Mouse (Mus musculus): Measurements from ENCODE around the gene Eml3. TPM values are rescaled to one million over a fixed set of nuclear protein-coding genes. Genes with fewer than 3 reads are reported as not detected.

Eml3 gene
- polyA plus RNA-seq, 1 experiment from 2014 or later: 32.8 TPM

DNA sequence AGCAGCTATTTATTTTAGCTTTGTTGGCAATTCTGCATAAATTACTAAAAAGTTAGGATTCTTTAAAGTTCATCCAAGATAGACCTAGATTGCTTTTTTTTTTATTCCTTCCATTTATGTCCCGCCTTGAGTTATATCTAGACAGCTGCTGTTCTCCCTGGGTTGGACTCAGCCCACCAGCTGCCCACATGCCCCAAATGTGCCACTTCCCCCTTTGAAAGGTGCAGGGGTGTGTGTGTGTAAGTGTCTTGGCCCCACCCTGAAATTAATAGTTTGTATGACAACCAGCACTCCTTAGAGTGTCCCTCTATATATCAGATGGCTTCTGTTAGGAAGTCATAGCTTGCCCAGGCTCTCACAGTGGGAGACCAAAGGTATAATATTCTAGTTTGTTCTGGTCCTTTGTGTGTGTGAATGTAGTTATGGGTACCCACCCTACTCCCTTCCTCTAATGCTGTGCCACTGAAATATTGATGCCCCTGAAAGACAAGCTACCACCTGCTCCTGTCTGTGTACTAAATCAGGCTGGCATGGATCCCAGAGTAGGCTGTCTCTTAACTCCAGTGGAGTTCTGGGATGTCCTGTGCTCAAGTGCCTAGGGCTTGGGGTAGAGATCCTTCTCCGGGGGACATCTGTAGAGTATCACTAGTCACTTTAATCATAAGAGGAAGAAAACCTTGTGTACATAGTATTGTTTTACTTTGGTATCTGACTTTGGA lies 52.3 kb downstream of the Eml3 start:
- H3K27ac ChIP-seq: peak overlapping the region; percentile 53
- peaks cover 54% of the 10 kb centered on the region for H3K4me1 ChIP-seq
- no peaks in the 10 kb centered on the region for H3K27me3 ChIP-seq
- no peaks in the 10 kb centered on the region for H3K9me3 ChIP-seq
- WGBS: 66% methylated on average over 2 of the region's 2 CpGs
- H3K36me3 ChIP-seq: peaks cover 46% of the 10 kb centered on the region
- no peak overlapping the region for H3K4me3 ChIP-seq
- no peak overlapping the region for H3K4me2 ChIP-seq
- H3K9ac ChIP-seq: no peak overlapping the region
- no peak for ATAC-seq (ENCODE audit: insufficient number of reproducible peaks, insufficient read depth, low FRiP score, low TSS enrichment, low read depth)

DNA sequence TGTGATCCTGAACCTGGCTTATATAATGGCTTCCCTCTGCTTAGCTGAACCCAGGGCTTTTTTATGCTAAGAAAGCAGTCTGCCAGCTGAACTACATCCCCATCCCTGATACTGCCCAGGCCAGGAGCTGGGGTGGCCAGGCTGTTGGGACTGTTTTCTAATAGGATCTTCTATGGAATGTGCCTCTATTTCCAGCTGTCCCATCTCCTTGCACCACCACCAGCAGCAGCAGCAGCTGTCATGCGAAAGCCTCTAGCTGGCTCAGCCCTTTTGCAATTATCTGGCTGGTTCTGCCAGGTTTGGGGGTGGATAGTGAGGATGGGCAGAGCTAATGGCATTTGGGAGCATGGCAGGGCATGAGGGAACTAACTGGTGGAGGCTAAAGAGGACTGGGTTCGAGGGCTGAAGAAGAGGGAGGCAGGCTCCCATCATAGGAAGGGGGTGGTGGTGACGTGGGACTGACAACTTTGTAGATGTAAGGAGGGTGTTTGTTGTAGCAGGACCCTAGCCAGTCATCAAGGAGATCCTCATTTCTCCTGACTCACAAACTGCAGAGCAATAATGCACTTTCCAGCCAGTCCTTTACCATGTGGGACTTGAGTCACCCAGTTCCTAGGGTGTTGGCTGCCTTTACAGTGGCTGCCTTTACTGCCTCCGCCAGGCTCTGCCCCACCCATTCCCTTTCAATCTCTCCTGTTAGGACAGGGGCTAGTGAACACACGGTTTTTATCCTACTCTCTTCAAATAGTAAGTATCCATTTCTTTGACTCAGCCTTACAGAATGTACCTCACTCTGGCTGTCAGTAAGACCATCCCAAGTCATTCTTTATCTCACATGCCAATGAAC lies 53.2 kb downstream of the Eml3 start:
- ATAC-seq (ENCODE audit: insufficient number of reproducible peaks, insufficient read depth, low FRiP score, low TSS enrichment, low read depth): no peak
- 60% methylated on average over 5 of the region's 5 CpGs for whole genome bisulfite sequencing
- Histone ChIP-seq H3K4me2 (no peak overlapping the region), H3K4me3 (no peak overlapping the region), H3K9me3 (no peaks in the 10 kb centered on the region), H3K36me3 (peaks cover 37% of the 10 kb centered on the region), H3K27ac (peak overlapping the region; percentile 60), H3K27me3 (no peaks in the 10 kb centered on the region), H3K4me1 (peaks cover 58% of the 10 kb centered on the region), H3K9ac (no peak overlapping the region)

DNA sequence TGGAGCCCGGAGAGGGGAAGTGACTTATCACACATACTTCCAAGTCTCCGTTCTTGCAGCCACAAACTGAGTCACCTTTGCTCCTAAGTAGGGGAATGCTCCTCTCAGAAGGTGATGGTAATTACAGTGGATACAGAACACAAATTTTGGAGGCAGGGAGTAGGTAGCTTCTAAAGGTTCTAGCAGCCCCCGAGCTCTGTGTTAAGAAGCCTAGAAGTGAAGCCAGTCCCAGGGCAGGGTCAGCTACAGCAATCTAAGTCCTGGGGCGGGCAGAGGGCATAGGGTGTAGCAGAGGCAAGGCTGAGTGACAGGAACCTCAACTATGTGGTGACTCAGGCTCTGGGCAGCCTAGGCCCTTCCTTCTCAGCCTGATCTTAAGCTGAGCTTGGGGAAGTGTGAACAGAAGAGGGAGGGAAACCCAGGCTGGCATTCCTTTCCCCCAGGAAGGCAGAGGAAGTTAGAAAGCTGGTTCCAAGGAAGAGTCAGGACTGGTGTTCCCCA lies 53.8 kb downstream of the Eml3 start:
- Histone ChIP-seq H3K9me3 (no peaks in the 10 kb centered on the region), H3K4me3 (no peak overlapping the region), H3K4me2 (no peak overlapping the region), H3K27ac (peak overlapping the region; percentile 82), H3K27me3 (no peaks in the 10 kb centered on the region), H3K4me1 (peaks cover 65% of the 10 kb centered on the region), H3K9ac (no peak overlapping the region), H3K36me3 (peaks cover 30% of the 10 kb centered on the region)
- ATAC-seq (ENCODE audit: insufficient number of reproducible peaks, insufficient read depth, low FRiP score, low TSS enrichment, low read depth): no peak
- WGBS: 48% methylated on average over 4 of the region's 4 CpGs

DNA sequence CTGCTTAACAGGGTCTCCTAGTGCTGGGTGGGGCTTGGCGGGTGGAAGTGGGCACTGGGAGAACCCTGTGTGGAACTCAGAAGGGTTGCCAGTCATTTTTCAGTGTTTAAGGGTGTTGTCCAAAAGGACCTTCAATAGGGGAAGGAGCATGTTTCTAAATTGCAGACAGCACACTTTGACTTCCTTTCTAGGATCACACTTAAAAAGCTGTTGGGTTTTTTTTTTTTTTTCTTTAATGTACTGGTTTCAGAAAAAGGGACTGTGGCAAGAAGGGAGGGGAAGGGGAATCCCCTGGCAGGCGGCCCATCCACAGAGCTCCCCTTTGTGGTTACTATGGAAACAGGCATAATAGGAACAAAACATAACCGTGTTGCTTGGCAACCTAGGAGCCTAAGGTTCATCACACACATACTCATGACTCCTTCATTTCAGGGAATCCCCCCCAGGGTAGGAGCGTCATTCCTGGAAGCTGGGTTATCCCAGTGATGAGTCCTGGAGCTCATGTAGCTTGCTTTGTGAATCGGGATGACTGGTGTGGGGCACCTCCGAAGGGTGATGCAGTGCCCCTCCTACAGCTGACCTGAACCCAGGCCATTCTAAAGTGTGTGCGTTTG lies 55.0 kb downstream of the Eml3 start:
- Histone ChIP-seq H3K9me3 (no peaks in the 10 kb centered on the region), H3K9ac (peak overlapping the region; percentile 32; the same call in 1 of the 2 replicates), H3K27me3 (no peaks in the 10 kb centered on the region), H3K27ac (peak overlapping the region; percentile 85), H3K4me2 (peak overlapping the region; percentile 33; the same call in 1 of the 2 replicates), H3K4me1 (peaks cover 72% of the 10 kb centered on the region), H3K4me3 (no peak overlapping the region), H3K36me3 (peaks cover 18% of the 10 kb centered on the region)
- 7% methylated on average over 7 of the region's 7 CpGs for WGBS
- ATAC-seq (ENCODE audit: insufficient number of reproducible peaks, insufficient read depth, low FRiP score, low TSS enrichment, low read depth): no peak

DNA sequence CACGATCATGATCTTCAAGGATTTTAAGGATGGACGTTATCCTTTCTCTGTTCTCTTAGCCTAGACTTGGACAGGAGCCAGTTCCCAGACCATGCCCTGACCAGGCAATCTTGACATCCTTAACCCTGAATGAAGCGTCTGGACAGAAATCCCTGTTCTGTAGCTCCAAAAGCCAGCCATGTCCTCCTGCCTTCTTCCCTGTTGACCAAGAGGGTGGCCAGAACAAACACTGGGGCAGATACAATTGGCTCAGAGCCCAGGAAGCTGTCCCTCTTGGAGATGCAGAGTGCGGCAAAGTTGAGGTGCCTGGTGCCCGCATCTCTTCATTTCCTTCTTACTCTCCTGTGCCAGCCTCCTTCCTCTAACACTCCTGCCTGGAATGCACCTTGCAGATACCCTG lies 56.5 kb downstream of the Eml3 start:
- no peaks in the 10 kb centered on the region for H3K9me3 ChIP-seq

DNA sequence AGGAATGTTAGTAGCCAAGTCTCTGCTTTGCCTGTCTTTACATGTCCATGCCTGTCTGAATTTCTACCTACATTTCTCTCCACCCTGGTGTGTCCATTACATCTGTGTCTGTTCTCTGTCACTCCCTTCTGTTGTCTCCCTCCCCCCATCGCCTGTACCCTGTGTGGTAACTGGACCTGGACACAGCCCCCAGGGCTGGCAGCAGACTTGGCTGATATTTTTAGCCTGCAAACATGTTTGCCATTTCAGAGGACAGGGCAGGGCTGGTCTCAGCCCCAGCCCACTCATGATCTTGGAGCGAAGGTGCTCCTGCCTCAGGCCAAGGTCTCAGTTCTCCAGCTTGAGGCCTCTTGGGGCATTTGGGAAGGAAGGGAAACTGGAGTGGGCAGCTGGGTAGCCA lies 58.5 kb downstream of the Eml3 start:
- H3K4me2 ChIP-seq: peak overlapping the region; percentile 79
- H3K9ac ChIP-seq: 0 out of 2 replicates have a peak overlapping the region, but pooled peaks have one; percentile 97
- H3K27ac ChIP-seq: peak overlapping the region; percentile 100
- peak overlapping the region; percentile 91 for H3K4me3 ChIP-seq
- H3K9me3 ChIP-seq: no peaks in the 10 kb centered on the region
- H3K4me1 ChIP-seq: peaks cover 66% of the 10 kb centered on the region
- H3K27me3 ChIP-seq: no peaks in the 10 kb centered on the region
- 30% methylated on average over 2 of the region's 2 CpGs for WGBS
- H3K36me3 ChIP-seq: no peaks in the 10 kb centered on the region
- ATAC-seq (ENCODE audit: insufficient number of reproducible peaks, insufficient read depth, low FRiP score, low TSS enrichment, low read depth): no peak

More for the DNA sequence above, 56.5 kb downstream of the Eml3 start:
- Histone ChIP-seq H3K27me3 (no peaks in the 10 kb centered on the region), H3K4me2 (no peak overlapping the region), H3K36me3 (peaks cover 4% of the 10 kb centered on the region; the same call in 1 of the 2 replicates), H3K9ac (no peak overlapping the region), H3K27ac (no peak overlapping the region), H3K4me3 (no peak overlapping the region), H3K4me1 (peaks cover 63% of the 10 kb centered on the region)
- 70% methylated on average over 5 of the region's 5 CpGs for WGBS
- no peak for ATAC-seq (ENCODE audit: insufficient number of reproducible peaks, insufficient read depth, low FRiP score, low TSS enrichment, low read depth)

DNA sequence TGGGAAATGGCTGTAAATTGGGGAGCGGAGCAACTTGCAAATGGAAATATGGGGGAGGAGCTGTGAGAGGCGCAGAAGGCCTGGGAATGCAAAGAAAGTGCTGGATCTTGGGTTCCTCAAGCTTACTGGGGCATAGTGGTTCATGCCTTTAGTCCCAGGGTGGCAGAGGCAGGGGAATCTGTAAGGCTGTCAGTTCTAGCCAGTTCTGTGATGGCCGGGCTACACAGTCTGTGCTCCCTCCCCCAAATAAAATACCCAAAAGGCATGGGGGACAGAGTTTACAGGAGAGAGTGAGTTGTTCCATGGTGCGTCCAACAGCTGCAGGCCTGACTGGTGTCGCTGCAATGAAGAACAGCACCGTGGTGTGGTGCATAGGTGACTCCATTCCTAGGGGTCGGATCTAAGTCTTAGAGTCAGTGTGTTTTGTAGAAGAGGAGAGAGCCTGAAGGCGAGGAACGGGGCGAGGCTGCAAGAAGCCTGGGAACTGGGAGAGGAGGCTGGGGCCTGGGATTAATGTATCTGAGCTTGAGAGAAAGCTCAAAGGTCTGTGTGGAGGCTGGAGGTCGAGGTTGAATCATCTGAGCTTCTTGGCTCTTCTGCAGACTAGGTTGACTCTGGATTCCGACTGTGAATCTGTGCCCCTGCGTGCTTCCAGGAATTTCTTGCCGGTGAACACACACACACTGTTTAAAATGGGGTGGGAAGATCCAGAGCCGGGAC lies 59.2 kb downstream of the Eml3 start:
- ATAC-seq (ENCODE audit: insufficient number of reproducible peaks, insufficient read depth, low FRiP score, low TSS enrichment, low read depth): no peak
- no peaks in the 10 kb centered on the region for H3K36me3 ChIP-seq
- peaks cover 66% of the 10 kb centered on the region for H3K4me1 ChIP-seq
- H3K9me3 ChIP-seq: no peaks in the 10 kb centered on the region
- 10% methylated on average over 15 of the region's 15 CpGs for WGBS
- peak overlapping the region; percentile 91 for H3K4me3 ChIP-seq
- peak overlapping the region; percentile 97 for H3K9ac ChIP-seq
- H3K27me3 ChIP-seq: no peaks in the 10 kb centered on the region
- H3K27ac ChIP-seq: peak overlapping the region; percentile 100
- H3K4me2 ChIP-seq: peak overlapping the region; percentile 79

DNA sequence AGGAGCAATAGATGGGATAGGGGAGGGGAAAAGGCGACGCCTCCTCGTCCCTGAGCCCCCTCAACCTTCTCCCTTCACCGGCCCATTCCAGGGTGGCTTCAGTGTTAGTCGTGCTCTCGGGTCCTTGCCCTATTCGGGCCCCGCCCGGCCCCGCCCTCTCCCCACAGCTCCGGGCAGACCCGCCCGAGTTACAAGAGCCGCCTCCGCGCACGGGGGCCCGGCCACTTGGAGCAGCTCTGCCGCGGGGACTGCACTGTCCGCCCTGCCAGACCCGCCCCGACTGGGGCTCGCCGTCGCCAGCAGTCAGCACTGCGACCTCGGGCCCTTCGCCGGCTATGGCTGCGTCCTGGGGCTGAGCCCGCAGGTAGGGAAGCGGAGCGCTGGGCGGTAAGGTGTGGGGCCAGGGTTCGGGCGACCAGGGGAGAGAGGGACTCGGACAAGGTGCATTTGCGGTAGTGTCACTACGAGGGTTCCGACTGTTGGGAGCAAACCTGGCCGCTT lies 59.8 kb downstream of the Eml3 start, which contains the start of gene Ahnak:
Gene Ahnak, plus strand, starts transcription at position 219 of the 501 bp plus-strand sequence.
- Histone ChIP-seq H3K9me3 (no peaks in the 10 kb centered on the region), H3K27me3 (no peaks in the 10 kb centered on the region), H3K4me1 (peaks cover 66% of the 10 kb centered on the region), H3K4me3 (peak within 1 kb of the TSS; percentile 91), H3K36me3 (no peaks in the 10 kb centered on the region), H3K27ac (peak within 1 kb of the TSS; percentile 100), H3K4me2 (peak within 1 kb of the TSS; percentile 79), H3K9ac (peak within 1 kb of the TSS; percentile 97)
- WGBS: under 1% methylated on average over 42 of the region's 42 CpGs
- ATAC-seq (ENCODE audit: insufficient number of reproducible peaks, insufficient read depth, low FRiP score, low TSS enrichment, low read depth): peak; percentile 49

DNA sequence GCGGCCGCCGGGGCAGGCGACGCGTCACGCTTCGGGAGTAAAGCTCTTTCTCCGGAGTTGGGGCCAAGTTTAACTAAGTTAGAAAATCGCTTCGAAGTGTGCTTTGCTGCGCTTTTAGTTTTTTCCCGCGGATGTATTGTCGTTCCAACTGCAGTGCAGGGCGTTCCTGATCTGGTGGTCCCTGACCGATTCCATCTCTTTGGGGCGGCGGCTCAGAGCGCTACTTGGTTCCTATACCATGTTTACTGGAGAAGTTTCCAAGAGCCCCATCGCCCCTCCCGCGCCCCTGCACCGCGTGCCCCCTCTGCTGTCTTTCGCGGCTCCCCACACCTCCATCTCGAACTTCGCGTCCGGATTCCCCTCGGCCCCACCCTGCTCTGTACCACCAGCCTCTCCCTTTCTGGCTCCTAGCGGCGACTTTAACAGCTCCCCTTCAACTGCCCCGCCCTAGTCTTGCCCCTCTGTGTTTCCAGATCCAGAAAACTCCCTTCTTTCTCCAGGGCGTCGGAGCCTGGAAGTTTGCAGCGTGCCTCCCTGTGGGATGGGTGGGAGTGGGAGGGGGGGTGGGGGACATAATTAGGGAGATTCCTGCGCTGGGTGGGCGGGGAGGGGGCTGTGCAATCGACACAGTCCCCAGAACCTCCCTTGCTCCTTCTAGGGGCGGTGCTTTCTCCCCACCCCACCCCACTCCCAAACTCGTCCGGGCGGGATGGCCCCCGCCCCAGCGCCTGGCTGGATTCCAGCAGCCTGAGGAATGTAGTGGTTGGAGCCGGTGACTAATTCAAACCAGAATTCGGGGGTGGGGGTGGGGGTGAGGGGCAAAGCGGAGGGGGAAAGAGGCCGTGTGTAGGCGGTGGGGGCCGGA lies 60.4 kb downstream of the Eml3 start:
- under 1% methylated on average over 53 of the region's 53 CpGs for WGBS
- Histone ChIP-seq H3K9ac (peak overlapping the region; percentile 97), H3K4me1 (peaks cover 66% of the 10 kb centered on the region), H3K36me3 (no peaks in the 10 kb centered on the region), H3K9me3 (no peaks in the 10 kb centered on the region), H3K27ac (peak overlapping the region; percentile 100), H3K27me3 (no peaks in the 10 kb centered on the region), H3K4me2 (peak overlapping the region; percentile 79), H3K4me3 (peak overlapping the region; percentile 91)
- peak; percentile 85 for ATAC-seq (ENCODE audit: insufficient number of reproducible peaks, insufficient read depth, low FRiP score, low TSS enrichment, low read depth)

DNA sequence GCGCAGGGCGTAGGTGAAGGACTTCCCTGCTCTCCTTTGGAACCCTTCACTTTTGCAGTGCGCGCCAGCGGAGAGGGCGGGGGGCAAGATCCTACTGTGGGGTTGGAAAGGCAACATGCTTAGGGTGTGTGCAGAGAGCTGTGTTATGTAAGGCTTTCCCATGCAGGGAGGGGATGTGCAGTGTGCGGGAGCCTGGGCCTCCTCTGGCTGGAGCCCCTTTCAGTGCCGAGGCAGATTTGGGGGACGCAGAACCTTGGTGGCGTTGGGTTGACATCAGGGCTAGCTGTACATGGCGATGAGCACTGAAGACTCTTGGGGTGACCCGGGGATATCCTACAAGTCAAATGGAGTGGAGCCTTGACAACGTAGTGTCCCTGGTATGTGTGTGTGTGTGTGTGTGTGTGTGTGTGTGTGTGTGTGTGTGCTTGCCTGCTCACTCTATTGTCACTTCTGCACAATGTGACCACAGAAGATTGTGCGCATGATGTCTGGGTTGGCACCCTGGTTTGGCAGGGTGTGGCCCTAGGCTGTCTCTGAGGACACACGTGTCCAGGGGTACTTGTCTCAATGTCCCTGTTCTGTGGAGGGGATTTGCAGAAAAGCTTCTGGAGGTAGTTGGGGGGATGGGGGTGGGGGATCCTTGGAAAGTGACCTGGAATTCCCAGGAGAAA lies 61.2 kb downstream of the Eml3 start:
- Histone ChIP-seq H3K27ac (peak overlapping the region; percentile 100), H3K4me2 (peak overlapping the region; percentile 79), H3K27me3 (no peaks in the 10 kb centered on the region), H3K36me3 (no peaks in the 10 kb centered on the region), H3K4me3 (peak overlapping the region; percentile 91), H3K9ac (peak overlapping the region; percentile 97), H3K9me3 (no peaks in the 10 kb centered on the region), H3K4me1 (peaks cover 67% of the 10 kb centered on the region)
- peak; percentile 68 for ATAC-seq (ENCODE audit: insufficient number of reproducible peaks, insufficient read depth, low FRiP score, low TSS enrichment, low read depth)
- WGBS: 5% methylated on average over 15 of the region's 15 CpGs
